Mouse (Mus musculus) heart, embryonic 10.5 days (tissue): ENCODE data around the gene Rab5c. TPM values are rescaled to one million over a fixed set of nuclear protein-coding genes. Genes with fewer than 3 reads are reported as not detected.
A peak's percentile ranks its signal among the peaks of the same experiment; 100 is the strongest.

ENCODE experiments used
- DNase-seq: peaks from one replicate; pipeline ENCODE4 v3.0.0-alpha.2; 2017; ENCODE audit warnings: low spot score
- H3K27ac ChIP-seq: fragments of 300-500 bp; sonication (generic); 2 replicates; pipeline ENCODE4 v1.5.1; 2016; ENCODE audit warnings: mild to moderate bottlenecking
- H3K27me3 ChIP-seq: fragments of 300-500 bp; sonication (generic); 2 replicates; pipeline ENCODE4 v1.6.1; 2016; ENCODE audit warnings: mild to moderate bottlenecking; ENCODE audit not compliant: poor library complexity, insufficient read depth, severe bottlenecking
- H3K36me3 ChIP-seq: fragments of 300-500 bp; sonication (generic); 2 replicates; pipeline ENCODE4 v1.6.1; 2016; ENCODE audit warnings: mild to moderate bottlenecking, moderate library complexity
- H3K4me1 ChIP-seq: fragments of 300-500 bp; sonication (generic); 2 replicates; pipeline ENCODE4 v1.6.1; 2016; ENCODE audit warnings: mild to moderate bottlenecking
- H3K4me3 ChIP-seq: fragments of 300-500 bp; sonication (generic); 2 replicates; pipeline ENCODE4 v1.5.1; 2016; ENCODE audit warnings: mild to moderate bottlenecking, moderate library complexity
- H3K9me3 ChIP-seq: fragments of 300-500 bp; sonication (generic); 2 replicates; pipeline ENCODE4 v1.6.1; 2016; ENCODE audit warnings: mild to moderate bottlenecking, moderate library complexity
- WGBS: fragments of 180-500 bp; shearing (Covaris S2); methylation state at CpG from one replicate; pipeline ENCODE4 v1.1.7; 2016; 5-methylcytosine and 5-hydroxymethylcytosine counted together
- polyA plus RNA-seq: library from polyadenylated mRNA; unstranded; fragments of >200 nt; fragmentation: Nextera tagmentation; extraction: Ambion mirVana; gene quantifications from 2 replicates; pipeline ENCODE4 v1.2.1, GENCODE M21; 2016

Gene Rab5c
- polyA plus RNA-seq, 1 experiment from 2014 or later: 13.9 TPM

DNA sequence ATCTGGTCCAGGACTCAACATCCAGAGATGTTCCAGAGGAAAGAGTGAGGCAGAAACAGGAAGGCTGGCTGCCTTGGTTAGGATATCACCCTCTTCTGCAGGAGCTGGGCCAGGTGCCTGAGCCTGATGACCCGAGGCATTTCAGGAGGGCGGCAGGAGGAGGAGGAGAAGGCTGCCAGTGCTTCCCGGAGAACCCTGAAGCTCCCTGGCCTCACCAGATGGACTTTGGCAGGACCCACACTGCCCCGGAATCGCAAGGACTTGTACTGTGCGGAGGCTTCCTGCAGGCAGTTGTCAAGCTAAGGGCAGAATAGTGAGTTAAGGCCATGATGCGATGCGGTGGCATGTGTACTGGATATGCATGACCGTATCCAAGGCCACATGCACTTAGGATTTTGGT is 28.7 kb upstream of the Rab5c start:
- WGBS: 82% methylated on average over 9 of the region's 9 CpGs
- peaks cover 26% of the 10 kb centered on the region for H3K27me3 ChIP-seq
- H3K9me3 ChIP-seq: no peaks in the 10 kb centered on the region
- H3K27ac ChIP-seq: no peak overlapping the region
- no peak for DNase-seq
- H3K4me3 ChIP-seq: no peak overlapping the region
- peaks cover 16% of the 10 kb centered on the region for H3K4me1 ChIP-seq
- 0 out of 2 replicates have a peak, but pooled peaks cover 3% of the 10 kb centered on the region for H3K36me3 ChIP-seq

DNA sequence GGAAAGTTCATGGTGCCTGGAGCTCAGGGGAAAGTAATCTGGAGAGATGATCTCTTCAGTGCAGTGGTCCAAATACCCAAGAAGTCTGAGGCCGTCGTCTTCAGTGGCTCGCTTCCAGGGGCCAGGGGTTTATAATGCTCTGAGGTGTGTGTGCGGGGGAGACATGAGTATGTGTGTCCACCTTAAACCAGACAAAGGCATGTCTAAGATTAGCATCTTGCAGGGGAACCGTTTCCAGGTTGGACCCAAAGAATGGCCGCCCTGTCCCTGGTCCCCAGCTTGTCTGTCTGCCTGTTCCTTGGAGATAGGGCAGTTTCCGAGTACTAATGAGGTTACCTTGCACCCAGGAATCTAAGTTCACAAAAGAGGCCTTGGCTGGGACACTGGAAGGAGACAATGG is 24.8 kb upstream of the Rab5c start, which contains the start of gene Hcrt:
Hcrt (minus strand) TSS at position 101 of the 400 bp plus-strand sequence.
- no peak for DNase-seq
- 0 out of 2 replicates have a peak within 1 kb of the TSS, but pooled peaks have one; percentile 18 for H3K27ac ChIP-seq
- H3K4me1 ChIP-seq: peaks cover 26% of the 10 kb centered on the region
- H3K4me3 ChIP-seq: peak within 1 kb of the TSS; percentile 63
- 78% methylated on average over 7 of the region's 7 CpGs for WGBS
- H3K9me3 ChIP-seq: no peaks in the 10 kb centered on the region
- H3K27me3 ChIP-seq: peaks cover 53% of the 10 kb centered on the region
- 0 out of 2 replicates have a peak, but pooled peaks cover 3% of the 10 kb centered on the region for H3K36me3 ChIP-seq

DNA sequence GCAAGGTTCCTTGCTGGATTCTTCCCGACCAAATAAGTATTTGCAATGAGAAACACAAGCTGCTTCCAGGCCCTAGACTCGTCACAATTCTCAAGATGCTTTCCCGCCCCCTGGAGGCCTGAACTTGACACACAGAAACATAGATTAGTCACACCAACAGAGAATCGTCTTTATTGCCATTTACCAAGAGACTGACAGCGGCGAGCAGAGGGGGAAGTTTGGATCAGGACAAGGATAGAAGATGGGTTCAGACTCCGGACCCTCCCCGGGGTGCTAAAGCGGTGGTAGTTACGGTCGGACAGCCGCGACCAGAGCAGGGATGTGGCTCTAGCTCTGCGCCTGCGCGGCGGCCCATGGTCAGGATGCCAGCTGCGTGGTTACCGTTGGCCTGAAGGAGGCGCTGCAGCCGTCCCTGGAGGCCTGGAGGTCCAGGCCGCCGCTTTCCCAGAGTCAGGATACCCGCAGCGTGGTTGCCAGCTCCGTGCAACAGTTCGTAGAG is 23.6 kb upstream of the Rab5c start:
- H3K4me1 ChIP-seq: peaks cover 26% of the 10 kb centered on the region
- peak; percentile 94 for DNase-seq
- no peaks in the 10 kb centered on the region for H3K36me3 ChIP-seq
- 0 out of 2 replicates have a peak overlapping the region, but pooled peaks have one; percentile 18 for H3K27ac ChIP-seq
- WGBS: under 1% methylated on average over 27 of the region's 27 CpGs
- H3K27me3 ChIP-seq: peaks cover 63% of the 10 kb centered on the region
- peak overlapping the region; percentile 63 for H3K4me3 ChIP-seq
- no peaks in the 10 kb centered on the region for H3K9me3 ChIP-seq

DNA sequence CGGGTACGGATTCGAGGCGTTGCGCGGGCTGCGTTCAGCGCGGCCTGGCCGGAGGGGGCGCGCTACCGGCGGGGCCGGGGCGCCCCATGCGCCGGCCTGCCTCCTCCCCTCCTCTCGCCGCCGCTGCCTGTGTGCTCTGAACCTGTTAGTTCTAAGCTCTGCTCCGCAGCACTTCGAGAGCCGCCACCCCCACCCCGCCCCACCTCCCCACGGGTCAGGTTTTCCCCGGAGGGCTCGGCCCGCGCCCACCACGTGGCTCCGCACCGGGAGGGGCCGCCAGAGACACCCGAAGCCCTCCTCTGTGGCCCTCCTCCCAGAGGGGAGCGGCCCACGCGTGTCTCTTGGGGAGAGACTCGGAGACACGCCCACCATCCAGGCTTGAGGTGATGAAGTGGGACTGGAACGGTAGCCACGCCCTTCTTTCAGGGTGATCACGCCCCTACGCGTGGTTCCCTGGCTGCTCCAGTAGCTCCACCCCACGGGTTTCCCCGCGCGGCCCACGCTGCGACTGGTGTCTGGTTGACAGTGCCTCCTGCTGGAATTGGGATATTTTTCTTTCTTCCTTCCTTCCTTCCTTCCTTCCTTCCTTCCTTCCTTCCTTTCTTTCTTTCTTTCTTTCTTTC is 21.7 kb upstream of the Rab5c start, which contains the start of gene Kcnh4:
Kcnh4 (minus strand) TSS at position 332 of the 623 bp plus-strand sequence.
- peaks cover 82% of the 10 kb centered on the region for H3K27me3 ChIP-seq
- 2% methylated on average over 40 of the region's 51 CpGs for WGBS
- no peaks in the 10 kb centered on the region for H3K9me3 ChIP-seq
- H3K4me1 ChIP-seq: peaks cover 26% of the 10 kb centered on the region
- peak within 1 kb of the TSS; percentile 47 for H3K4me3 ChIP-seq
- DNase-seq: no peak
- no peaks in the 10 kb centered on the region for H3K36me3 ChIP-seq
- H3K27ac ChIP-seq: no peak within 1 kb of the TSS

DNA sequence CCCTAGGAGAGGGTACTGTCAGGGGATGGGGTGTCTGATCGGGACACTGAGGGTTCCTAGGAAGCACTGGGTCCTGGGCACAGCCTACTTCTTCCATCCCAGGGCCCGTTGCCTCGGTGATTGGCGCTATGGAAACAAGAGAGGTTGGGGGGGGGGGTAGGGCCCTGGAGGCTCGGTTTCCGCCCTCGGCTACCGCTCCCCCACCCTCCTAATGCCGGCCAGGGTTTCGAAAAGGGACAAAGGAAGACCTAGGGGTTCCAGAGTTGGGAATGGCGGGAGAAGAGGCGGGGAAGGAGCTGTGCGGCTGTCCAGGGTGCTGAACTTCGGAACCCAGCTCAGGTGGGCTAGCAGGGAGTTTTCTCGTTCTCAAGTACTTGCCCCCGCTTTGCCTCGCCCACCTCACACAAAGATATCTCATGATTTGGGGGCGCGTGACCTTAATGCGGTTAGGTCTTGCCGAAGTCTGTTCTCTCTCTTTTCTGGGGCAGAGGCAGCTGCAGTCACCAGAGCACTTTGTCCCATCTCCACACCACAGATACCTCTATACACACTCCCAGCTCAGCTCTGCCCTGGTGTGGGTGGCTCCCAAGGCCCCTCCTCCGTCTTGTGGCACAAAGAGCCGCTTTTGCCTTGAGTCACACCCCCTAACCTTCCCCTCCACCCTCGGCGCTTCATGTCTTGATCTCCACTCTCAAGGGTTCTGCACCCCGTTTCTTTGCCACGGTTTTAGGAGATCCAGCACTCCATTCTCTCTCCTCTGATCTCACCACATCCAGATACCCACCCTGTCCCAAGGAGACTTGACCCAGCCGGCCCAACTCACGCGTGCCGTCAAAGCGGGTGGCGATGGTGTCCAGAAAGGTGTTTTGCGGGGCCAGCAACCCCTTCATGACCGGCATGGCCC is 20.9 kb upstream of the Rab5c start:
- H3K27ac ChIP-seq: no peak overlapping the region
- no peak for DNase-seq
- whole genome bisulfite sequencing: 3% methylated on average over 35 of the region's 35 CpGs

DNA sequence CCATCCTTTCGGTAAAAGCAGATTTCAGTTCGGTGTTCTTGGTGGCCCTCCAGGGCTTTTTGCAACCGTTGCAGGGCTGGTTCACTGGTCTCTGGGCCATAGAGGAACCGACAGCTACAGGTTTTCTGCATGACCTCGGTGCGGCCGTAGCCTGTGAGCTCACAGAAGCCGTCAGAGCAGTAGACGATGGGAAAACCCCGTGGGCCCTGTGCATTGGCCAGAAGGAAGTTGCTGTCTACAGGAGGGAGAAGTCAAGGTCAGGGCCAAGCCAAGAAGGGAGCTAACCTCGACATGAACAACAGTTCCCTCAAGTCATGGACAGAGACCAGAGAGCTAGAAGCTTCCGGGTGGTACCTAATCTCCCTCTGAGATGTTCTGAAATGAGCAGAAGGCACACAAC is 19.6 kb upstream of the Rab5c start:
- Histone ChIP-seq H3K27me3 (peaks cover 95% of the 10 kb centered on the region), H3K4me1 (peaks cover 26% of the 10 kb centered on the region), H3K36me3 (no peaks in the 10 kb centered on the region), H3K4me3 (no peak overlapping the region), H3K9me3 (no peaks in the 10 kb centered on the region), H3K27ac (no peak overlapping the region)
- WGBS: 81% methylated on average over 12 of the region's 12 CpGs
- no peak for DNase-seq

More for the DNA sequence above, 20.9 kb upstream of the Rab5c start:
- Histone ChIP-seq H3K27me3 (peaks cover 90% of the 10 kb centered on the region), H3K9me3 (no peaks in the 10 kb centered on the region), H3K4me3 (peak overlapping the region; percentile 47), H3K36me3 (no peaks in the 10 kb centered on the region), H3K4me1 (peaks cover 26% of the 10 kb centered on the region)

DNA sequence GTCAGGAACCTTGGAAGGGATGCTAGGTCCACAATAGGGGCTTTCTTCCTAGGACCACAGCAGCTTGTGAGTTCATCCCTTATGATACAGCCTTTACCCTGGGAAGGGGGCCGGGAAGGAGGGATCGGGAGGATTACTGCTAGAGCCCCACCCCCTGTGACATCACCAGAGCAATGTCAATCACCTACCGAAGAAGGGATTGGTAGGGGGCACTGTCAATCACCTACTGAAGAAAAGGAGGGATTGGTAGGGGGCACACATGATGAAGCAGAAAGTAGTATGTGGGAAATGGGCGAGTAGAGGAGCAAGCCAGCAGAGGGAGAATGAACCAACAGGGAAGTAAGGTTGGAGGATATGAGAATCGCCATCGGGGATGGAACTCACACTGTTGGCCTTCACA is 18.5 kb upstream of the Rab5c start:
- peaks cover 96% of the 10 kb centered on the region for H3K27me3 ChIP-seq
- no peak overlapping the region for H3K4me3 ChIP-seq
- H3K36me3 ChIP-seq: no peaks in the 10 kb centered on the region
- DNase-seq: no peak
- H3K9me3 ChIP-seq: no peaks in the 10 kb centered on the region
- peaks cover 20% of the 10 kb centered on the region for H3K4me1 ChIP-seq
- no peak overlapping the region for H3K27ac ChIP-seq
- WGBS: 55% methylated on average over 6 of the region's 6 CpGs

DNA sequence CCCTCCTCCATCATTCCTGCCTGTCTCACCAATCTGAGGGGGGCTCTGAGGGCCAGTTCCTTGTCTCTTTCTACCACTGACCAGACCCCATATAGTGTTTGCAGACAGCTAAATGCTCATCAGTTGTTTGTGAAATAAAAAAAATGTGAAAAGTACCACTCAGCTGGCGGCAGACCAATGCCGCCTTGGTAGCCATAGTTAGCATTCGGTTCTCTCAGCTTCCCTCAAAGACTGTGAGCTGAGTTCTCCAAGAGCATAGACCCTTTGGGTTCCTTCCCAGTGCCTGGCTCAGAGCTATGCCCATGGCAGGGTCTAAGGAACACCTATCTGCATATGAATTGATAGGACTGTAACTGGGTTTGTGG is 16.7 kb upstream of the Rab5c start:
- Histone ChIP-seq H3K4me1 (peaks cover 11% of the 10 kb centered on the region), H3K27me3 (peaks cover 96% of the 10 kb centered on the region), H3K4me3 (no peak overlapping the region), H3K36me3 (no peaks in the 10 kb centered on the region), H3K27ac (no peak overlapping the region), H3K9me3 (no peaks in the 10 kb centered on the region)
- no peak for DNase-seq
- 89% methylated on average over 3 of the region's 3 CpGs for WGBS

DNA sequence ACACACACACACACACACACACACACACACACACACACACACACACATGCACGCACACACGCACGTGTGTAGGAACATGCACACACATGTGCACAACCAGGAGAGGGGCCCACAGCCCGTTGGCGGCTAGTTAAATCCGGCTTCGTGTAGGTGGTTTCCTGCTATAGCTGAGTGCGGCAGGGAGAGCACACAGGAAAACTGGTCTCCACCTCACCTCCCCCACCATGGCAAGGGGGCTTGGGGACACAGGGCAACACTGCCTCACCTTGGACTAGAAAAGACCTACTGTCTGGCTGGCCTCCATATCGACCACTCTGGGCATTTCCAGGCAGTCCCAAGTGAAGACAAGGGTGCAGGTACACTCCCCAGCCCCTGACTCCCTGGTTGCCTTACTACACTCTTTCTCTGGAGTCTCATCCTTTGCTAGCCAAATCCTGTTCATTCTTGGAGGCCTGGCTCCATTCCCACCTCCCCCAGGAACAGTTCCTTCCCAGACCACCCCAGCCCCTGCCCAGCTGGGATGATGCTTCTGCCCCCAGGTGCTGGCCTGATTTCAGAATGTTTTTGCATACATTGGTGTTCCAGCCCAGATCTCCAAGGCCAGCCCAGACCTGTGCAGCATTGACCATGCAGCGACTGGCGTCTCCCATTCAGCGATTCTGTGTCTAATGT is 16.1 kb upstream of the Rab5c start:
- Histone ChIP-seq H3K4me3 (no peak overlapping the region), H3K4me1 (peaks cover 6% of the 10 kb centered on the region), H3K36me3 (no peaks in the 10 kb centered on the region), H3K27me3 (peaks cover 96% of the 10 kb centered on the region), H3K9me3 (no peaks in the 10 kb centered on the region), H3K27ac (no peak overlapping the region)
- WGBS: 77% methylated on average over 12 of the region's 12 CpGs
- DNase-seq: no peak

DNA sequence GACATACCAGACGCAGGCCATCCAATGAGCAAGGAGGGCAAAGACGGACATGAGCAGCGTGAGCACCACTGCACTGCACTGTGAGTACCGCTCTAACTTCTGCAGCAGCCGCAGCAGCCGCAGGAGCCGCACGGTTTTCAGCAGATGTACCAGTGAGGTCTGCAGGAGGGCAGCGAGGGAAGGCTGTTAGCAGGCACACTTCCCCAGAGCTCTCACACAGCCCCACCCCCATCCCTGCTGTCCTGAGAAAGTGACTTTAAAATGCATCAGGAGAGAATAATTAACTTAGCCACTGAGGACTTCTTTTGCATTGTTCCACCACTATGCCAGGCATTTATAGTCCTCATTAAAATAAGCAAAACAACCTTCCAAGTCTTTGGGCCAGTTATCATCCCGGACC is 14.3 kb upstream of the Rab5c start:
- Histone ChIP-seq H3K36me3 (no peaks in the 10 kb centered on the region), H3K9me3 (no peaks in the 10 kb centered on the region), H3K4me3 (no peak overlapping the region), H3K27ac (no peak overlapping the region), H3K4me1 (no peaks in the 10 kb centered on the region), H3K27me3 (peaks cover 98% of the 10 kb centered on the region)
- WGBS: 36% methylated on average over 10 of the region's 10 CpGs
- no peak for DNase-seq

DNA sequence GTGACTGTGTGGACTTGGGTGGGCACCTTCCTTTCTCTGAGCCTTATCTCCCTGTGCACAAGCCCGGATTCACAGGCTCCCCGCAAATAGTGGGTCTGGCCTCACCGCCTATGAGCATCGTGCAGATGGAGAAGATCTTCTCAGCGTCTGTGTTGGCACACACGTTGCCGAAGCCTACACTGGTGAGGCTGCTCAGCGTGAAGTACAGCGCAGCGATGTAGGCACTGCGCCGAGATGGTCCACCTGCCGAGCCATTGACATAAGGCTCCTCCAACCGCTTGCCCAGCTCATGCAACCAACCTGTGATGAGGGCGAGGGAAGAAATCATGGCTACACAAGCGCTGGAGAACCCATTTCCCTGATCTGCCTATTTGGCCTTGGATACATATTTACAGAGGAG is 12.1 kb upstream of the Rab5c start:
- H3K4me3 ChIP-seq: no peak overlapping the region
- peaks cover 100% of the 10 kb centered on the region for H3K27me3 ChIP-seq
- H3K36me3 ChIP-seq: no peaks in the 10 kb centered on the region
- peaks cover 8% of the 10 kb centered on the region; the same call in 1 of the 2 replicates for H3K4me1 ChIP-seq
- H3K27ac ChIP-seq: no peak overlapping the region
- WGBS: 80% methylated on average over 16 of the region's 16 CpGs
- no peaks in the 10 kb centered on the region for H3K9me3 ChIP-seq
- DNase-seq: no peak

DNA sequence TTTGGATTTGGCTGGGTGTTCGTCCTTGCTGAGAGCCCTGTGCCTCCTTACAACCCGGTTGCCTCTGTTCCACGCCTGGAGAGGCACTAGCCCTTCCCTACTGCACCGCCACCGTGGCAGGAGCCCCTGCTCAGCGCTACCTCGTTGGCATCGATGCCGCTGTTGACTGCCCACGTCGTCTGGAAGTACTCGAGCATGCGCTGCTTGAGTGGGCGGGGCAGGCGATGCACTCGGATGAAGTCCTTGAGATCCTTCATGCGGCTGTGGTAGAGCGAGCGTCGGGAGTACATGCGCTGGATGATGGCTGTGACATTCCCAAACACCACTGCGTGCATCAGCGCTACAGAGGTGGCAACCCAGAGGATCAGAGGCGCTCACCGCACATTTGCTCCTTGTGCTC is 11.5 kb upstream of the Rab5c start:
- Histone ChIP-seq H3K4me1 (peaks cover 8% of the 10 kb centered on the region; the same call in 1 of the 2 replicates), H3K9me3 (no peaks in the 10 kb centered on the region), H3K27ac (no peak overlapping the region), H3K27me3 (peaks cover 94% of the 10 kb centered on the region), H3K36me3 (no peaks in the 10 kb centered on the region), H3K4me3 (no peak overlapping the region; the same call in 1 of the 2 replicates)
- WGBS: 25% methylated on average over 25 of the region's 25 CpGs
- DNase-seq: no peak
